Mouse (Mus musculus): Measurements from ENCODE around the gene Polr1b. TPM values are rescaled to one million over a fixed set of nuclear protein-coding genes. Genes with fewer than 3 reads are reported as not detected.

The Polr1b gene
- polyA plus RNA-seq (2015; fragmentation: Nextera tagmentation; extraction: Ambion mirVana) = 9.3 and 9.5 TPM in 2 replicates

DNA sequence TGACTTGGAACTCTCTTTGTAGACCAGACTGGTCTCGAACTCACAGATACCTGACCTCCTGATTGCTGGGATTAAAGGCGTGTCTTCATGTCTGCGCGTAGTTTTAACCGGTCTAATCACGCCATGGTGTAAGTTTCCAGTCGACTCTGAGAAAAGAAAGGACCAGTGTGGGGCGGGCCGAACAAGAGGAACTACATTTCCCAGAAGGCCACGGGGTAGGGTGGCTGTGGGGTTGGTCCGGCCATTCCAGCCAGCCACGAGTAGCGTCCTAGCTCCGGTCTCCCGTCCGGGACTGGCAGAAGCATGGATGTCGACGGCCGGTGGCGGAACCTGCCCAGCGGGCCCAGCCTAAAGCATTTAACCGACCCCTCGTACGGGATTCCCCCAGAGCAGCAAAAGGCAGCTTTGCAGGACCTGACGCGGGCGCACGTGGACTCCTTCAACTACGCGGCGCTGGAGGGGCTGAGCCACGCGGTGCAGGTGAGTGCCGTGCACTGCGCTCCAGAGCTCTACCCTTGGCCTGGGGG is at the start of gene Polr1b:
Gene Polr1b, plus strand, starts transcription at position 212 of the 527 bp plus-strand sequence.
- under 1% methylated on average over 31 of the region's 35 CpGs for WGBS
- TF ChIP-seq EP300 (optimal IDR thresholded peaks at IDR 0.05) = no peak
- TF ChIP-seq CTCF (IDR thresholded peaks at IDR 0.05; ENCODE audit: low read depth) = peak; percentile 4; the same call in 1 of the 2 replicates
- peaks cover 5% of the 10 kb centered on the region; the same call in 1 of the 2 replicates for H3K36me3 ChIP-seq (ENCODE audit: control insufficient read depth, insufficient read depth, low read length)
- no peaks in the 10 kb centered on the region for H3K9me3 ChIP-seq (ENCODE audit: control insufficient read depth, low read length)
- peak within 1 kb of the TSS; percentile 68 for H3K9ac ChIP-seq (ENCODE audit: low read length)
- H3K4me2 ChIP-seq (replicated peaks; ENCODE audit: low read depth) = peak within 1 kb of the TSS; percentile 95
- H3K4me1 ChIP-seq (replicated peaks; ENCODE audit: control insufficient read depth, insufficient read depth) = no peaks in the 10 kb centered on the region
- DNase-seq (ENCODE audit: low spot score) (peak; percentile 94), ATAC-seq (ENCODE audit: low FRiP score, low TSS enrichment) (peak; percentile 99)
- H3K27ac ChIP-seq (replicated peaks) = 0 out of 2 replicates have a peak within 1 kb of the TSS, but pooled peaks have one; percentile 13
- H3K27me3 ChIP-seq (ENCODE audit: control insufficient read depth, insufficient read depth, low read length) = no peaks in the 10 kb centered on the region
- H3K4me3 ChIP-seq (ENCODE audit: low read depth, low read length) = peak within 1 kb of the TSS; percentile 74

DNA sequence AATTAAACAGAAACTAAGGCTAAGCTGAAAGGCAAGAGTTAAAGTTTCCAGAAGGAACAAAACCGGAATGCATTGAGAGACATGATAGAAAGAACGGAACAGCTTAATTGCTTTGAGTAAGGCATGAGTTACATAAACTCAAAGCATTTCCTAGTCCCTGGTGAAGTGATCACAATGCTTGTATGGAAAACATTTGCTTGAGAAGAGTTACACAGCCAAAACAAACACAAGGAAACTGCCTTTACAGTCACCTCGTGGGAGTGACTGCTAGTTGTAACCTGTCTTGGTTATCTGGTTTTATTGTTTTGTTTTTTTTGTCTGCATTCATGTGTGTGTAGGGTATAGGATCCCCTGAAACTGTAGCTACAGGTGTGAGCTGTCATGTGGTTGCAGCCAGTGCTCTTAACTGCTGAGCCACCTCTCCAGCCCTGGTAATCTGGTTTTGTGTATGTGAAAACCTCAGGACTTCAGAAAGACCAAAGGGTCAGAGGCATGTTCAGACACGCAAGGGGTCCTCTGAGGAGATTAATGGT is 48.3 kb upstream of the Polr1b start:
- Histone ChIP-seq H3K9ac (ENCODE audit: low read length) (no peak overlapping the region), H3K27me3 (ENCODE audit: control insufficient read depth, insufficient read depth, low read length) (no peaks in the 10 kb centered on the region), H3K27ac (replicated peaks) (no peak overlapping the region), H3K4me1 (replicated peaks; ENCODE audit: control insufficient read depth, insufficient read depth) (no peaks in the 10 kb centered on the region), H3K4me3 (ENCODE audit: low read depth, low read length) (no peak overlapping the region), H3K36me3 (ENCODE audit: control insufficient read depth, insufficient read depth, low read length) (no peaks in the 10 kb centered on the region), H3K9me3 (ENCODE audit: control insufficient read depth, low read length) (no peaks in the 10 kb centered on the region), H3K4me2 (replicated peaks; ENCODE audit: low read depth) (no peak overlapping the region)
- WGBS = 37% methylated on average over 4 of the region's 4 CpGs
- DNase-seq (ENCODE audit: low spot score) = no peak
- no peak for TF ChIP-seq CTCF (IDR thresholded peaks at IDR 0.05; ENCODE audit: low read depth)
- no peak for TF ChIP-seq EP300 (optimal IDR thresholded peaks at IDR 0.05)
- ATAC-seq (ENCODE audit: low FRiP score, low TSS enrichment) = no peak

DNA sequence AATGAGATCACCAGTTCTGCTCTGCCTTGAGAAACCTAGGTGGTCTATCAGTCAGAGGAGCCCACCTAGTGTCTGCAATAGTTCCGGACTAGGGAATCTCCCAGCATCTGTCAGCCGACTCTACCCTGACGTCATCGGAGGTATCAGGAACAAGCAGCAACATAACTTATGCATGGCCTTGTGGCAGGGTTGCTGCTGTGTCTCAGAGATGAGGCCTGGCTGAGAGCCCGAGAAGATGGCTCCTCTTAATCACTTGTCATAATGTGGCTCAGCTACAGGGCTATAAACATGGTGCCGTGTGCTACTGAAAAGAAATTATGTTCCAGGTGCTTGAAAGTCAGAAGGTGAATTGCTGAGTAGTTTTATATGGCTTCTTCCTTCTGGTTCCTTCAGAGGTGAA is 45.1 kb upstream of the Polr1b start:
- no peak overlapping the region for H3K27ac ChIP-seq (replicated peaks)
- 82% methylated on average over 6 of the region's 6 CpGs for WGBS
- no peak for ATAC-seq (ENCODE audit: low FRiP score, low TSS enrichment)
- H3K9ac ChIP-seq (ENCODE audit: low read length) = no peak overlapping the region
- no peak for DNase-seq (ENCODE audit: low spot score)
- TF ChIP-seq EP300 (optimal IDR thresholded peaks at IDR 0.05) = no peak
- no peak for TF ChIP-seq CTCF (IDR thresholded peaks at IDR 0.05; ENCODE audit: low read depth)
- no peaks in the 10 kb centered on the region; the same call in 1 of the 2 replicates for H3K9me3 ChIP-seq (ENCODE audit: control insufficient read depth, low read length)
- no peak overlapping the region for H3K4me3 ChIP-seq (ENCODE audit: low read depth, low read length)
- no peak overlapping the region for H3K4me2 ChIP-seq (replicated peaks; ENCODE audit: low read depth)
- H3K4me1 ChIP-seq (replicated peaks; ENCODE audit: control insufficient read depth, insufficient read depth) = no peaks in the 10 kb centered on the region
- no peaks in the 10 kb centered on the region for H3K36me3 ChIP-seq (ENCODE audit: control insufficient read depth, insufficient read depth, low read length)
- no peaks in the 10 kb centered on the region for H3K27me3 ChIP-seq (ENCODE audit: control insufficient read depth, insufficient read depth, low read length)

DNA sequence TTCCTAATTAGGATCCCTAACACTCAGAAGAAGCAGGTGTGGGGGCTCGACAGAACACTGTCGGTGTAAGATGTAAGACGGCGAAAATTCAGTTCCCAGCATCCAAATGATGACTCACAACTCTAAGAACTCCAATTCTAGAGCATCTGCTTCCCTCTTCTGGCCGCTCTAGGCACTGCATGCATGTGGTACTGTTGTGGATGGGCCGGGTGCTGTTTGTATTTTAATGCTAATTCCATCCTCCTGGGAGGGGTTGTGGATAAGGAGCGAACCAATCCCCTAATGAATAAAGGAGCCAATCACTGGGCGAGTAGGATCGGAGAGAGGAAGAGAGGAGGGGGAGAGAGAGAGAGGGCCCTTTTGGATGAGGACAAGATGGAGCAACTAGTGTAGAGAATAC is 44.2 kb upstream of the Polr1b start:
- DNase-seq (ENCODE audit: low spot score) (no peak), ATAC-seq (ENCODE audit: low FRiP score, low TSS enrichment) (no peak)
- 61% methylated on average over 9 of the region's 9 CpGs for WGBS

DNA sequence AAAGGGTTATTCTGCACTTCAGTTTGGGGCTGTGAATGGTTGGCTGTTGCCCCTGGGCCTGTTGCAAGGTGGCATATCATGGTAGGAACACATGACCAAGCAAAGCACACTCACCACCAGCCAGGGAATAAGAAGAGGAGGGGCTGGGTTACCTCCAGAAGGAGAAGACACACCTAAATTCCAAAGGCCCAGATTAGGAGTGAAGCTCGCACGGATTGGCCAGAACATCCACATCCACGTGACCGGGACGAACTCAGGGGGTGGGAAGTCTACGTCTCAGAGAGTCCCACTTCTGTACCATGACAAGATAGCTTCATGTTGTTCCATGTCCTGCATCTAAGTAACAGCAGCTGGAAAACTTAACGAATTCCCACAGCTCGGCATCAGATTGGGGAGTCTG is 43.5 kb upstream of the Polr1b start:
- Histone ChIP-seq H3K4me1 (replicated peaks; ENCODE audit: control insufficient read depth, insufficient read depth) (no peaks in the 10 kb centered on the region), H3K27me3 (ENCODE audit: control insufficient read depth, insufficient read depth, low read length) (no peaks in the 10 kb centered on the region), H3K4me3 (ENCODE audit: low read depth, low read length) (no peak overlapping the region), H3K36me3 (ENCODE audit: control insufficient read depth, insufficient read depth, low read length) (no peaks in the 10 kb centered on the region), H3K9me3 (ENCODE audit: control insufficient read depth, low read length) (no peaks in the 10 kb centered on the region; the same call in 1 of the 2 replicates), H3K9ac (ENCODE audit: low read length) (no peak overlapping the region), H3K27ac (replicated peaks) (no peak overlapping the region), H3K4me2 (replicated peaks; ENCODE audit: low read depth) (no peak overlapping the region)
- ATAC-seq (ENCODE audit: low FRiP score, low TSS enrichment) (no peak), DNase-seq (ENCODE audit: low spot score) (no peak)
- WGBS = 91% methylated on average over 8 of the region's 8 CpGs
- no peak for TF ChIP-seq CTCF (IDR thresholded peaks at IDR 0.05; ENCODE audit: low read depth)
- no peak for TF ChIP-seq EP300 (optimal IDR thresholded peaks at IDR 0.05)

More for the DNA sequence above, 44.2 kb upstream of the Polr1b start:
- no peaks in the 10 kb centered on the region for H3K27me3 ChIP-seq (ENCODE audit: control insufficient read depth, insufficient read depth, low read length)
- no peak overlapping the region for H3K27ac ChIP-seq (replicated peaks)
- no peaks in the 10 kb centered on the region for H3K36me3 ChIP-seq (ENCODE audit: control insufficient read depth, insufficient read depth, low read length)
- H3K9ac ChIP-seq (ENCODE audit: low read length) = no peak overlapping the region
- H3K4me2 ChIP-seq (replicated peaks; ENCODE audit: low read depth) = no peak overlapping the region
- no peaks in the 10 kb centered on the region for H3K4me1 ChIP-seq (replicated peaks; ENCODE audit: control insufficient read depth, insufficient read depth)
- peak; percentile 64 for TF ChIP-seq CTCF (IDR thresholded peaks at IDR 0.05; ENCODE audit: low read depth)
- no peak for TF ChIP-seq EP300 (optimal IDR thresholded peaks at IDR 0.05)
- no peaks in the 10 kb centered on the region; the same call in 1 of the 2 replicates for H3K9me3 ChIP-seq (ENCODE audit: control insufficient read depth, low read length)
- H3K4me3 ChIP-seq (ENCODE audit: low read depth, low read length) = no peak overlapping the region

DNA sequence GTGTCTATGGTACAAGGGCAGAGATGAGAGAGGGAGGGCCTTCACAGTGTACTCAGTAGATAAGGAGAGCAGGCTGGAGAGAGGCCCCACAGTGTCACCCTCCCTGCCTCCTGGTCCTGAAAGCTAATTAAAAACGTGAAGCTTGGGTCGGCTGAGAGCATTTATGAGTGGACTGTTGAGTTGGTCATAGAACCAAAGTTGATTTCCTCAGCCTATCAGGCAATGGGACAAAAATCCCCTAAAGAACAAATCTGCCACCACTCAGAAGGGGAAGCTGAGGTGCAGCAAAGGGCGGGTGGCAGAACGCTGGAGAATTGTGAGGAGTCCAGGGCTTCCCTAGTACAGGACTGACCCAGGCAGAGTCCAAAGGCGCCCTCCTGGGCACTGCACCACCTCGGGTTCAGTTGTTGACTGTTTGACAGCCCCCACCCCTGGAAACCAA is 42.9 kb upstream of the Polr1b start:
- Histone ChIP-seq H3K4me3 (ENCODE audit: low read depth, low read length) (no peak overlapping the region), H3K4me1 (replicated peaks; ENCODE audit: control insufficient read depth, insufficient read depth) (no peaks in the 10 kb centered on the region), H3K27ac (replicated peaks) (no peak overlapping the region), H3K9me3 (ENCODE audit: control insufficient read depth, low read length) (no peaks in the 10 kb centered on the region; the same call in 1 of the 2 replicates), H3K4me2 (replicated peaks; ENCODE audit: low read depth) (no peak overlapping the region), H3K27me3 (ENCODE audit: control insufficient read depth, insufficient read depth, low read length) (no peaks in the 10 kb centered on the region), H3K36me3 (ENCODE audit: control insufficient read depth, insufficient read depth, low read length) (no peaks in the 10 kb centered on the region), H3K9ac (ENCODE audit: low read length) (no peak overlapping the region)
- DNase-seq (ENCODE audit: low spot score) (no peak), ATAC-seq (ENCODE audit: low FRiP score, low TSS enrichment) (no peak)
- WGBS = 93% methylated on average over 6 of the region's 6 CpGs
- TF ChIP-seq EP300 (optimal IDR thresholded peaks at IDR 0.05) (no peak), CTCF (IDR thresholded peaks at IDR 0.05; ENCODE audit: low read depth) (no peak)

Measured in stomach, postnatal 0 days (tissue).